Mouse (Mus musculus) stomach, postnatal 0 days (tissue): ENCODE measurements around the gene Cyth3. TPM values are rescaled to one million over a fixed set of nuclear protein-coding genes. Genes with fewer than 3 reads are reported as not detected.
A peak's percentile ranks its signal among the peaks of the same experiment; 100 is the strongest.

ENCODE experiments used
- ATAC-seq: fragments of 200-750 bp; cut with Nextera tagmentation; 2 replicates; pipeline ENCODE4 v1.8.0; 2017; ENCODE audit not compliant: low FRiP score, low TSS enrichment
- DNase-seq: peaks from one replicate; pipeline ENCODE4 v3.0.0-alpha.2; 2016; ENCODE audit warnings: low spot score
- H3K27ac ChIP-seq: fragments of 300-500 bp; sonication (generic); replicated peaks from 2 replicates; pipeline ENCODE4 v1.5.1; 2014; ENCODE audit warnings: mild to moderate bottlenecking, control low read depth
- H3K27me3 ChIP-seq: fragments of 300-500 bp; sonication (generic); 2 replicates; pipeline ENCODE4 v1.6.1; 2014; ENCODE audit warnings: low read length; ENCODE audit not compliant: control insufficient read depth, insufficient read depth
- H3K36me3 ChIP-seq: fragments of 300-500 bp; sonication (generic); 2 replicates; pipeline ENCODE4 v1.6.1; 2014; ENCODE audit warnings: low read length, mixed read lengths; ENCODE audit not compliant: control insufficient read depth, insufficient read depth
- H3K4me1 ChIP-seq: fragments of 300-500 bp; sonication (generic); replicated peaks from 2 replicates; pipeline ENCODE4 v1.6.1; 2014; ENCODE audit warnings: antibody characterized with exemption; ENCODE audit not compliant: control insufficient read depth, insufficient read depth
- H3K4me2 ChIP-seq: fragments of 300-500 bp; sonication (generic); replicated peaks from 2 replicates; pipeline ENCODE4 v1.6.1; 2014; ENCODE audit warnings: low read depth, mild to moderate bottlenecking, control low read depth, moderate library complexity
- H3K4me3 ChIP-seq: fragments of 300-500 bp; sonication (generic); 2 replicates; pipeline ENCODE4 v1.5.1; 2014; ENCODE audit warnings: low read depth, low read length, control low read depth
- H3K9ac ChIP-seq: fragments of 300-500 bp; sonication (generic); 2 replicates; pipeline ENCODE4 v1.6.1; 2014; ENCODE audit warnings: mild to moderate bottlenecking, low read length, control low read depth, mixed read lengths
- H3K9me3 ChIP-seq: fragments of 300-500 bp; sonication (generic); 2 replicates; pipeline ENCODE4 v1.6.1; 2016; ENCODE audit warnings: low read length; ENCODE audit not compliant: control insufficient read depth
- CTCF ChIP-seq: IDR thresholded peaks from 2 replicates; pipeline ENCODE4 v1.5.1; 2016; ENCODE audit warnings: antibody characterized with exemption, low read depth, mild to moderate bottlenecking, moderate library complexity
- EP300 ChIP-seq: optimal IDR thresholded peaks from 2 replicates; pipeline ENCODE3; 2016; ENCODE audit warnings: antibody characterized with exemption
- WGBS: fragments of 180-500 bp; shearing (Covaris S2); extraction: QIAGEN DNeasy Blood & Tissue Kit; methylation state at CpG from one replicate; pipeline ENCODE4 v1.1.7; 2014; 5-methylcytosine and 5-hydroxymethylcytosine counted together
- polyA plus RNA-seq: library from polyadenylated mRNA; unstranded; fragments of >200 nt; fragmentation: Nextera tagmentation; extraction: Ambion mirVana; gene quantifications from 2 replicates; pipeline ENCODE4 v1.2.1, GENCODE M21; 2015

Gene Cyth3
- polyA plus RNA-seq = 32.7 and 34.6 TPM in 2 replicates

- H3K4me2 ChIP-seq = peak within 1 kb of the TSS; percentile 85
- H3K27me3 ChIP-seq = no peaks in the 10 kb centered on the region
- H3K4me1 ChIP-seq = peaks cover 8% of the 10 kb centered on the region; the same call in 1 of the 2 replicates
- peak within 1 kb of the TSS; percentile 94 for H3K27ac ChIP-seq
- no peaks in the 10 kb centered on the region for H3K36me3 ChIP-seq
- 7% methylated on average over 45 of the region's 46 CpGs for WGBS
- peak; percentile 96 for DNase-seq
- ATAC-seq = peak; percentile 89
- H3K4me3 ChIP-seq = peak within 1 kb of the TSS; percentile 94
- TF ChIP-seq EP300 (no peak), CTCF (no peak)
- no peaks in the 10 kb centered on the region for H3K9me3 ChIP-seq
- H3K9ac ChIP-seq = peak within 1 kb of the TSS; percentile 96
Measured at GRCm38 (mm10) chr5:143621893-143622622, at the start of gene Cyth3. Gene Cyth3, plus strand, starts transcription at chr5:143622447.

GRCm38 (mm10) chr5:143573067-143573466 is 49.2 kb upstream of the Cyth3 start:
- WGBS = 83% methylated on average over 4 of the region's 4 CpGs
- no peaks in the 10 kb centered on the region for H3K4me1 ChIP-seq
- TF ChIP-seq EP300 = no peak
- TF ChIP-seq CTCF = no peak
- DNase-seq = no peak
- no peaks in the 10 kb centered on the region for H3K27me3 ChIP-seq
- H3K36me3 ChIP-seq = no peaks in the 10 kb centered on the region
- H3K4me3 ChIP-seq = no peak overlapping the region
- no peaks in the 10 kb centered on the region for H3K9me3 ChIP-seq
- no peak for ATAC-seq
- no peak overlapping the region for H3K4me2 ChIP-seq
- peak overlapping the region; percentile 13; the same call in 1 of the 2 replicates for H3K27ac ChIP-seq
- H3K9ac ChIP-seq = no peak overlapping the region

- H3K4me3 ChIP-seq = no peak overlapping the region
- H3K27me3 ChIP-seq = no peaks in the 10 kb centered on the region
- TF ChIP-seq EP300 (no peak), CTCF (no peak; the same call in 1 of the 2 replicates)
- no peaks in the 10 kb centered on the region for H3K4me1 ChIP-seq
- 39% methylated on average over 19 of the region's 19 CpGs for WGBS
- peak; percentile 24 for DNase-seq
- peak; percentile 76 for ATAC-seq
- H3K27ac ChIP-seq = peak overlapping the region; percentile 53
- H3K4me2 ChIP-seq = no peak overlapping the region
- no peak overlapping the region for H3K9ac ChIP-seq
- H3K9me3 ChIP-seq = no peaks in the 10 kb centered on the region
- no peaks in the 10 kb centered on the region for H3K36me3 ChIP-seq
Measured at GRCm38 (mm10) chr5:143574261-143575178, 47.7 kb upstream of the Cyth3 start.

GRCm38 (mm10) chr5:143579537-143580203 is 42.6 kb upstream of the Cyth3 start:
- H3K9me3 ChIP-seq = no peaks in the 10 kb centered on the region

GRCm38 (mm10) chr5:143580982-143581381 is 41.3 kb upstream of the Cyth3 start:
- Histone ChIP-seq H3K9ac (no peak overlapping the region), H3K9me3 (no peaks in the 10 kb centered on the region), H3K4me1 (no peaks in the 10 kb centered on the region), H3K4me2 (no peak overlapping the region), H3K4me3 (no peak overlapping the region), H3K27ac (no peak overlapping the region; the same call in 1 of the 2 replicates), H3K36me3 (no peaks in the 10 kb centered on the region), H3K27me3 (no peaks in the 10 kb centered on the region)
- TF ChIP-seq EP300 (no peak), CTCF (no peak)
- 78% methylated on average over 2 of the region's 2 CpGs for WGBS
- ATAC-seq = no peak
- DNase-seq = no peak

More at GRCm38 (mm10) chr5:143579537-143580203, 42.6 kb upstream of the Cyth3 start:
- Histone ChIP-seq H3K9ac (no peak overlapping the region), H3K4me3 (no peak overlapping the region), H3K27ac (no peak overlapping the region), H3K27me3 (no peaks in the 10 kb centered on the region), H3K36me3 (no peaks in the 10 kb centered on the region), H3K4me1 (no peaks in the 10 kb centered on the region), H3K4me2 (no peak overlapping the region)
- ATAC-seq = no peak
- no peak; the same call in 1 of the 2 replicates for TF ChIP-seq CTCF
- 71% methylated on average over 10 of the region's 10 CpGs for WGBS
- no peak for DNase-seq
